Mouse (Mus musculus): Measurements from ENCODE around the gene Hoxb13.

GRCm38 (mm10) chr11:96198642-96199041 is 4.5 kb downstream of the Hoxb13 start:
- TF ChIP-seq RCOR1 (IDR thresholded peaks at IDR 0.05; ENCODE audit: low read depth, low read length) (no peak), EP300 (IDR thresholded peaks at IDR 0.05; ENCODE audit: low read depth in 1 of 2, low read length in 2 of 2) (no peak), MAX (IDR thresholded peaks at IDR 0.05; ENCODE audit: low read length) (no peak), ZMIZ1 (IDR thresholded peaks at IDR 0.05; ENCODE audit: low read depth, low read length) (no peak), ZC3H11A (IDR thresholded peaks at IDR 0.05; ENCODE audit: low read depth, low read length) (no peak), NRF1 (IDR thresholded peaks at IDR 0.05; ENCODE audit: insufficient read depth, low read depth, low read length, poor library complexity, severe bottlenecking) (no peak), HCFC1 (IDR thresholded peaks at IDR 0.05; ENCODE audit: low read depth, low read length) (no peak), GABPA (IDR thresholded peaks at IDR 0.05; ENCODE audit: low read depth, low read length) (no peak)

All from MEL (cell line).